8 mouse cellular contexts compared by ENCODE assay signal in the genomic region with DNA sequence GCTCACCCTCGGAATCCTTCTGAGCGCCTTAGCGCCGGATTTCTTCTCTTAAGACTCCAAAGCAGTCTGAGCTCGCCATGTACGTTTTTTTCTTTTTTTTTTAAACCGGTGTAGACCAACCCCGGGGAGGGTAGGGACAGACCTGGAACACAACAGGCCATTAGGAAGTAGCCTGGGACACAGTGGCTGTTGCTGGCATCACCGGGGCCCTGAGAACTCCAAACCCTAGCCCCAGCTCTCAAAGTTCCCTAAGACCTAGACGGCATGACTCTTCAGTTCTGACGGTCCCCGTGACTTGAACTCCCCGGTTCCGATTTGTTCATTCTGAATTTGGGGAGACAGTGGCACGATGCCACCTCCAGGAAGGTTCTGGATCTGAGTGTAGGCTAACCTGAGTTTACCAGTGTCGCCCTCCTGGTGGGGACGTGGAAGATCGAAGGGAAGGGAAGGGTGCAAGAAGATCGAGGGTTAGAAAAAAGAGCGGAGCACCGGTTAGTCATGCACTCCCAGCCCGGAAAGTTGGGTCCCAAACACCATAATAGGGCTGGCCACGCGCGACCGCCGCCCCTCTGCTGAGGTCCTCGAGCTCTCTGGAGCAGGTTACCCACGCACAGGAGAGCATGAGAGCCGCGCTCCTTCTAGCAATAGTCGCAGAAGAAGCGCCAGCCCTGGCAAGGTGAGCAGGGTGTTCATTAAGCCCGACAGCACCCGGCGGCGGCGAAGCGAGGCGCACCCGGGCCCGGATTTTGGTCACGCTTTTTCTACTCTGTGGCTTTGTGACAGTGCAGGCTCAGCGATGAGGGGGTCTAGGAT. TPM values are rescaled to one million over a fixed set of nuclear protein-coding genes. Genes with fewer than 3 reads are reported as not detected.
DNase-seq lines count a peak whose midpoint lies in the region; ATAC-seq and TF ChIP-seq lines count a peak whose summit lies in the region.

Tob2 (minus strand) TSS at position 280 of the 813 bp plus-strand sequence.

- H3K4me1 ChIP-seq in ES-Bruce4 (ENCODE audit: control insufficient read depth, insufficient read depth, low read length): no peaks in the 10 kb centered on the region
- H3K4me1 ChIP-seq in forebrain, embryonic 15.5 days: peaks cover 40% of the 10 kb centered on the region
- H3K4me1 ChIP-seq in liver, postnatal 0 days (ENCODE audit: insufficient read depth): peaks cover 22% of the 10 kb centered on the region
- peaks cover 41% of the 10 kb centered on the region for H3K4me1 ChIP-seq in neural tube, embryonic 13.5 days (replicated peaks)

- H3K27me3 ChIP-seq in ES-Bruce4 (ENCODE audit: control insufficient read depth, insufficient read depth, low read length, poor library complexity, severe bottlenecking): no peaks in the 10 kb centered on the region
- no peaks in the 10 kb centered on the region for H3K27me3 ChIP-seq in forebrain, embryonic 15.5 days
- no peaks in the 10 kb centered on the region for H3K27me3 ChIP-seq in liver, postnatal 0 days (ENCODE audit: insufficient read depth, low read length)
- no peaks in the 10 kb centered on the region for H3K27me3 ChIP-seq in neural tube, embryonic 13.5 days

- no peak for TF ChIP-seq POLR2A in ES-Bruce4 (IDR thresholded peaks at IDR 0.05; ENCODE audit: insufficient read depth, low read length)

- no peak for TF ChIP-seq CTCF in ES-Bruce4 (IDR thresholded peaks at IDR 0.05; ENCODE audit: low read depth, low read length)
- TF ChIP-seq CTCF in liver, postnatal 0 days (IDR thresholded peaks at IDR 0.05; ENCODE audit: low read depth): peak; percentile 20; the same call in 1 of the 2 replicates

- H3K4me3 ChIP-seq in ES-Bruce4 (ENCODE audit: low read depth, low read length): peak within 1 kb of the TSS; percentile 76
- H3K4me3 ChIP-seq in forebrain, embryonic 15.5 days: peak within 1 kb of the TSS; percentile 62
- peak within 1 kb of the TSS; percentile 97 for H3K4me3 ChIP-seq in liver, postnatal 0 days (ENCODE audit: low read depth, low read length)
- H3K4me3 ChIP-seq in neural tube, embryonic 13.5 days: peak within 1 kb of the TSS; percentile 92

- ATAC-seq in cerebellum, adult (ENCODE audit: insufficient number of reproducible peaks, low FRiP score, low TSS enrichment): 0 out of 2 replicates have a peak, but pooled peaks have one; percentile 1
- peak; percentile 4; the same call in 1 of the 2 replicates for ATAC-seq in forebrain, embryonic 15.5 days (replicated peaks)
- peak; percentile 14 for ATAC-seq in liver, postnatal 0 days
- ATAC-seq in neural tube, embryonic 13.5 days (ENCODE audit: low read depth): 0 out of 2 replicates have a peak, but pooled peaks have one; percentile 2

- no peaks in the 10 kb centered on the region for H3K9me3 ChIP-seq in ES-Bruce4 (replicated peaks; ENCODE audit: control insufficient read depth, insufficient read depth, low read length, poor library complexity, severe bottlenecking)
- no peaks in the 10 kb centered on the region for H3K9me3 ChIP-seq in forebrain, embryonic 15.5 days
- H3K9me3 ChIP-seq in liver, postnatal 0 days (ENCODE audit: low read length): no peaks in the 10 kb centered on the region
- H3K9me3 ChIP-seq in neural tube, embryonic 13.5 days: no peaks in the 10 kb centered on the region

- H3K9ac ChIP-seq in ES-Bruce4 (ENCODE audit: low read depth, poor library complexity, severe bottlenecking): peak within 1 kb of the TSS; percentile 67
- H3K9ac ChIP-seq in forebrain, embryonic 15.5 days (replicated peaks): peak within 1 kb of the TSS; percentile 75
- peak within 1 kb of the TSS; percentile 93 for H3K9ac ChIP-seq in liver, postnatal 0 days (replicated peaks)
- H3K9ac ChIP-seq in neural tube, embryonic 13.5 days: peak within 1 kb of the TSS; percentile 90

- H3K27ac ChIP-seq in ES-Bruce4 (ENCODE audit: insufficient read depth, low read length): peak within 1 kb of the TSS; percentile 85
- peak within 1 kb of the TSS; percentile 97 for H3K27ac ChIP-seq in forebrain, embryonic 15.5 days (replicated peaks)
- H3K27ac ChIP-seq in liver, postnatal 0 days (ENCODE audit: low read depth): peak within 1 kb of the TSS; percentile 97
- H3K27ac ChIP-seq in neural tube, embryonic 13.5 days (replicated peaks): peak within 1 kb of the TSS; percentile 96

- DNase-seq in heart, postnatal 10 days: peak; percentile 78 to 79
- DNase-seq in kidney, postnatal 4 days: peak; percentile 73 to 80
- peak; percentile 66 for DNase-seq in liver, postnatal 0 days
- DNase-seq in thymus, adult 18-20 months: peak; percentile 57 to 73

- WGBS in forebrain, embryonic 15.5 days: under 1% methylated on average over 44 of the region's 44 CpGs
- WGBS in liver, postnatal 0 days (ENCODE audit: insufficient replicate concordance): under 1% methylated on average over 44 of the region's 44 CpGs
- under 1% methylated on average over 44 of the region's 44 CpGs for WGBS in neural tube, embryonic 13.5 days

- intact Hi-C loops in heart, postnatal 10 days (cut with DNase I): no loop called here

- peak within 1 kb of the TSS; percentile 92 for H3K4me2 ChIP-seq in forebrain, embryonic 15.5 days (replicated peaks)
- peak within 1 kb of the TSS; percentile 89 for H3K4me2 ChIP-seq in liver, postnatal 0 days (ENCODE audit: low read depth, low read length)
- H3K4me2 ChIP-seq in neural tube, embryonic 13.5 days: peak within 1 kb of the TSS; percentile 94

- no peaks in the 10 kb centered on the region for H3K36me3 ChIP-seq in ES-Bruce4 (ENCODE audit: control insufficient read depth, insufficient read depth, low read length, poor library complexity, severe bottlenecking)
- H3K36me3 ChIP-seq in forebrain, embryonic 15.5 days: no peaks in the 10 kb centered on the region
- H3K36me3 ChIP-seq in liver, postnatal 0 days (replicated peaks; ENCODE audit: insufficient read depth, low read length): 0 out of 2 replicates have a peak, but pooled peaks cover 2% of the 10 kb centered on the region
- peaks cover under 1% of the 10 kb centered on the region; the same call in 1 of the 2 replicates for H3K36me3 ChIP-seq in neural tube, embryonic 13.5 days

- no peak for TF ChIP-seq EP300 in ES-Bruce4 (IDR thresholded peaks at IDR 0.05; ENCODE audit: insufficient read depth, low read depth, low read length)
- no peak for TF ChIP-seq EP300 in liver, postnatal 0 days (IDR thresholded peaks at IDR 0.05; ENCODE audit: low read depth)

RNA-seq across cellular contexts. Expression of gene Tob2, which starts in this region (rescaled TPM):
- polyA plus RNA-seq in ES-Bruce4 (2011; ENCODE audit: insufficient read depth, insufficient read length, low read depth, missing spikeins): 10.7 and 12.7 TPM in 2 replicates
- polyA plus RNA-seq in forebrain, embryonic 15.5 days (2015; fragmentation: Nextera tagmentation; extraction: Ambion mirVana): 20.2 and 21.1 TPM in 2 replicates
- 10 to 100 TPM; 56.5 to 78.6 TPM for total RNA-seq in heart, postnatal 10 days (2021)
- 10.9 and 12.3 TPM in 2 replicates for polyA plus RNA-seq in liver, postnatal 0 days (2015; fragmentation: Nextera tagmentation; extraction: Ambion mirVana)
- 13.5 and 16.5 TPM in 2 replicates for polyA plus RNA-seq in neural tube, embryonic 13.5 days (2015; fragmentation: Nextera tagmentation; extraction: Ambion mirVana)

Comparison
In these comparisons a context has a peak if more than half of its experiments do, and no peak if none do; other contexts are left out.
1. Peak in every context shown above with its lines: DNase-seq, ATAC-seq, H3K4me3 ChIP-seq and H3K27ac ChIP-seq.